8 mouse cellular contexts compared by ENCODE assay signal in genomic region chr10:34297980-34298753, GRCm38 (mm10). TPM values are rescaled to one million over a fixed set of nuclear protein-coding genes. Genes with fewer than 3 reads are reported as not detected.
DNase-seq lines count a peak whose midpoint lies in the region; ATAC-seq and TF ChIP-seq lines count a peak whose summit lies in the region.

No protein-coding gene starts in this region.

- no peaks in the 10 kb centered on the region for H3K9me3 ChIP-seq in lung, embryonic 14.5 days (ENCODE audit: low read depth, low read length)
- no peaks in the 10 kb centered on the region for H3K9me3 ChIP-seq in neural tube, embryonic 15.5 days (replicated peaks)

- H3K27ac ChIP-seq in lung, embryonic 14.5 days (ENCODE audit: low read depth), result no peak overlapping the region
- peak overlapping the region; percentile 99 for H3K27ac ChIP-seq in neural tube, embryonic 15.5 days (replicated peaks)

- no peaks in the 10 kb centered on the region for H3K36me3 ChIP-seq in lung, embryonic 14.5 days (ENCODE audit: insufficient read depth)
- peaks cover 9% of the 10 kb centered on the region; the same call in 1 of the 2 replicates for H3K36me3 ChIP-seq in neural tube, embryonic 15.5 days

- TF ChIP-seq CTCF in lung, embryonic 14.5 days (IDR thresholded peaks at IDR 0.05; ENCODE audit: low read depth), result no peak

- peak overlapping the region; percentile 94 for H3K4me2 ChIP-seq in lung, embryonic 14.5 days
- H3K4me2 ChIP-seq in neural tube, embryonic 15.5 days, result peak overlapping the region; percentile 86

- 39% methylated on average over 25 of the region's 25 CpGs for WGBS in lung, embryonic 14.5 days
- 42% methylated on average over 25 of the region's 25 CpGs for WGBS in neural tube, embryonic 15.5 days

- peak; percentile 15; the same call in 1 of the 2 replicates for ATAC-seq in lung, embryonic 14.5 days (ENCODE audit: insufficient read depth)
- no peak; the same call in none of the 2 replicates for ATAC-seq in neural tube, embryonic 15.5 days (ENCODE audit: low FRiP score)
- no peak for ATAC-seq in erythroid progenitor cell, adult 5-6 weeks (replicated peaks; ENCODE audit: low FRiP score, poor library complexity, severe bottlenecking)

- no peaks in the 10 kb centered on the region for H3K27me3 ChIP-seq in lung, embryonic 14.5 days (ENCODE audit: insufficient read depth, low read length)
- no peaks in the 10 kb centered on the region for H3K27me3 ChIP-seq in neural tube, embryonic 15.5 days (replicated peaks)

- DNase-seq in lung, embryonic 14.5 days, result peak; percentile 31
- DNase-seq in lung, adult 18-20 months, result no peak
- DNase-seq in cerebellum, adult 8-10 months, result peak; percentile 39
- peak; percentile 26 for DNase-seq in gastrocnemius, postnatal 25 days
- DNase-seq in kidney, postnatal 10 days, result peak; percentile 27
- DNase-seq in urinary bladder, postnatal 25 days (ENCODE audit: low spot score), result no peak

- peak overlapping the region; percentile 60 for H3K9ac ChIP-seq in lung, embryonic 14.5 days
- H3K9ac ChIP-seq in neural tube, embryonic 15.5 days (replicated peaks), result peak overlapping the region; percentile 95

- H3K4me1 ChIP-seq in lung, embryonic 14.5 days (ENCODE audit: insufficient read depth), result 0 out of 2 replicates have a peak, but pooled peaks cover 6% of the 10 kb centered on the region
- H3K4me1 ChIP-seq in neural tube, embryonic 15.5 days, result peaks cover 47% of the 10 kb centered on the region

- H3K4me3 ChIP-seq in lung, embryonic 14.5 days (ENCODE audit: low read depth, low read length), result peak overlapping the region; percentile 70
- peak overlapping the region; percentile 79 for H3K4me3 ChIP-seq in neural tube, embryonic 15.5 days (replicated peaks)

RNA-seq across cellular contexts. Expression of gene Tspyl4, which starts 0.9 kb away (rescaled TPM):
- 4.0 and 4.4 TPM in 2 replicates for polyA plus RNA-seq in lung, embryonic 14.5 days (2014; fragmentation: Nextera tagmentation; extraction: Ambion mirVana)
- 1 to 10 TPM; 1.1 to 1.2 TPM for total RNA-seq in gastrocnemius, postnatal 25 days (2021)
- polyA plus RNA-seq in neural tube, embryonic 15.5 days (2015; fragmentation: Nextera tagmentation; extraction: Ambion mirVana), result 348 and 414 TPM in 2 replicates
- total RNA-seq in erythroid progenitor cell, adult 5-6 weeks (2015; ENCODE audit: low replicate concordance), result not detected in 2 replicates
- total RNA-seq in erythroid progenitor cell, adult 5-6 weeks (2017; ENCODE audit: low replicate concordance), result 0.77 TPM in 1 of 2 replicates, not detected in the other

RNA-seq across cellular contexts. Expression of gene Tspyl1, which starts 16.2 kb away (rescaled TPM):
- 50.6 and 52.6 TPM in 2 replicates for polyA plus RNA-seq in lung, embryonic 14.5 days (2014; fragmentation: Nextera tagmentation; extraction: Ambion mirVana)
- total RNA-seq in gastrocnemius, postnatal 25 days (2021), result 10 to 100 TPM; 45.0 to 47.0 TPM
- 139 and 158 TPM in 2 replicates for polyA plus RNA-seq in neural tube, embryonic 15.5 days (2015; fragmentation: Nextera tagmentation; extraction: Ambion mirVana)
- 22.3 and 28.1 TPM in 2 replicates for total RNA-seq in erythroid progenitor cell, adult 5-6 weeks (2015; ENCODE audit: low replicate concordance)
- 25.0 and 30.9 TPM in 2 replicates for total RNA-seq in erythroid progenitor cell, adult 5-6 weeks (2017; ENCODE audit: low replicate concordance)

Comparison
In these comparisons a context has a peak if more than half of its experiments do, and no peak if none do; other contexts are left out.
1. DNase-seq: peak in lung, embryonic 14.5 days (single experiment), cerebellum, adult 8-10 months (single experiment), gastrocnemius, postnatal 25 days (single experiment) and kidney, postnatal 10 days (single experiment); none in lung, adult 18-20 months (0 of 2) and urinary bladder, postnatal 25 days (single experiment).